Mouse (Mus musculus) liver, postnatal 0 days (tissue): ENCODE data around the gene Ppa1. TPM values are rescaled to one million over a fixed set of nuclear protein-coding genes. Genes with fewer than 3 reads are reported as not detected.

Experiments
- ATAC-seq: fragments of 200-750 bp; cut with Nextera tagmentation; 2 replicates; pipeline ENCODE4 v1.8.0; 2017; ENCODE audit warnings: mild to moderate bottlenecking, moderate library complexity
- DNase-seq: peaks from one replicate; pipeline ENCODE4 v3.0.0-alpha.2; 2016
- H3K27ac ChIP-seq: fragments of 300-500 bp; sonication (generic); 2 replicates; pipeline ENCODE4 v1.5.1; 2014; ENCODE audit warnings: antibody characterized with exemption, moderate library complexity, mild to moderate bottlenecking, low read depth
- H3K27me3 ChIP-seq: fragments of 300-500 bp; sonication (generic); 2 replicates; pipeline ENCODE4 v1.6.1; 2014; ENCODE audit warnings: low read length, control low read depth, mixed read lengths; ENCODE audit not compliant: insufficient read depth
- H3K36me3 ChIP-seq: fragments of 300-500 bp; sonication (generic); replicated peaks from 2 replicates; pipeline ENCODE4 v1.6.1; 2014; ENCODE audit warnings: mild to moderate bottlenecking, control low read depth, low read length, moderate library complexity, mixed read lengths; ENCODE audit not compliant: insufficient read depth
- H3K4me1 ChIP-seq: fragments of 300-500 bp; sonication (generic); 2 replicates; pipeline ENCODE4 v1.6.1; 2014; ENCODE audit warnings: antibody characterized with exemption, mild to moderate bottlenecking, control low read depth; ENCODE audit not compliant: insufficient read depth
- H3K4me2 ChIP-seq: fragments of 300-500 bp; sonication (generic); 2 replicates; pipeline ENCODE4 v1.6.1; 2014; ENCODE audit warnings: low read depth, mild to moderate bottlenecking, low read length, moderate library complexity, mixed read lengths
- H3K4me3 ChIP-seq: fragments of 300-500 bp; sonication (generic); 2 replicates; pipeline ENCODE4 v1.5.1; 2014; ENCODE audit warnings: low read depth, low read length
- H3K9ac ChIP-seq: fragments of 300-500 bp; sonication (generic); replicated peaks from 2 replicates; pipeline ENCODE4 v1.6.1; 2014; ENCODE audit warnings: mild to moderate bottlenecking, moderate library complexity
- H3K9me3 ChIP-seq: fragments of 300-500 bp; sonication (generic); 2 replicates; pipeline ENCODE4 v1.6.1; 2016; ENCODE audit warnings: mild to moderate bottlenecking, control low read depth, low read length, mixed read lengths
- CTCF ChIP-seq: sonication (generic); IDR thresholded peaks from 2 replicates; pipeline ENCODE4 v1.5.1; 2016; ENCODE audit warnings: antibody characterized with exemption, low read depth
- EP300 ChIP-seq: IDR thresholded peaks from 2 replicates; pipeline ENCODE4 v1.6.1; 2016; ENCODE audit warnings: antibody characterized with exemption, low read depth, mild to moderate bottlenecking
- WGBS: fragments of 180-500 bp; shearing (Covaris S2); extraction: QIAGEN DNeasy Blood & Tissue Kit; methylation state at CpG from one replicate; pipeline ENCODE4 v1.1.7; 2014; ENCODE audit not compliant: insufficient replicate concordance; 5-methylcytosine and 5-hydroxymethylcytosine counted together
- polyA plus RNA-seq: library from polyadenylated mRNA; unstranded; fragments of >200 nt; fragmentation: Nextera tagmentation; extraction: Ambion mirVana; gene quantifications from 2 replicates; pipeline ENCODE4 v1.2.1, GENCODE M21; 2015

The Ppa1 gene
- polyA plus RNA-seq, 1 experiment from 2014 or later = 161 TPM

DNA sequence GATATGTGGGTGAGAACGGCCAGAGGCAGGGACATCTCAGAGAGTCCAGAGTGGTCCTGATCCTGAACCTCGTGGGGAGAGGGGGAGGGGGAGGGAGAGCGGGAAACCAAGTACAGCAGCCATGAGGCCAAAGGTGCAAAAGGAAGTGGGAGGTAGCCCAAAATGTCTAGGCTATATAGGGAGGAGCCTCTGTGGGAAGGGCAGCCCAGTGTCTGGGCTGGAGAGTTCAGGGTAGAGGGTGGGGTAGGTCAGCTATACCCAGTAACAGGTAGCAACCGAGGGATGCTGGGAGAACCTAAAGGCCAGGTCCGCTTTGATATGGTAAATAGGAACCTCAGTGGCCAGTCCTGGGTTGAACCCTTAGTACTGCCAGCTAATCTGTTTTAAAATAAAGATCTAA, 23.6 kb upstream of the Ppa1 start:
- H3K4me3 ChIP-seq = no peak overlapping the region
- peaks cover 11% of the 10 kb centered on the region for H3K4me1 ChIP-seq
- DNase-seq (no peak), ATAC-seq (no peak)
- no peak for TF ChIP-seq CTCF
- no peak for TF ChIP-seq EP300
- peaks cover 20% of the 10 kb centered on the region for H3K27me3 ChIP-seq
- H3K9me3 ChIP-seq = no peaks in the 10 kb centered on the region
- no peak overlapping the region for H3K27ac ChIP-seq
- no peaks in the 10 kb centered on the region for H3K36me3 ChIP-seq
- no peak overlapping the region for H3K4me2 ChIP-seq
- no peak overlapping the region for H3K9ac ChIP-seq
- WGBS = 38% methylated on average over 5 of the region's 5 CpGs

GRCm38 (mm10) chr10:61625381-61626257, 22.7 kb upstream of the Ppa1 start:
- Histone ChIP-seq H3K9me3 (no peaks in the 10 kb centered on the region), H3K9ac (no peak overlapping the region), H3K4me2 (peak overlapping the region; percentile 64), H3K4me1 (peaks cover 11% of the 10 kb centered on the region), H3K27me3 (peaks cover 20% of the 10 kb centered on the region), H3K4me3 (peak overlapping the region; percentile 32), H3K36me3 (no peaks in the 10 kb centered on the region), H3K27ac (no peak overlapping the region)
- 2% methylated on average over 73 of the region's 74 CpGs for WGBS
- ATAC-seq = 0 out of 2 replicates have a peak, but pooled peaks have one; percentile 29
- no peak for TF ChIP-seq EP300
- TF ChIP-seq CTCF = no peak
- no peak for DNase-seq

GRCm38 (mm10) chr10:61626551-61626950, 21.8 kb upstream of the Ppa1 start:
- H3K36me3 ChIP-seq = no peaks in the 10 kb centered on the region
- TF ChIP-seq CTCF (no peak), EP300 (no peak)
- 80% methylated on average over 3 of the region's 3 CpGs for WGBS
- ATAC-seq (no peak), DNase-seq (no peak)
- no peak overlapping the region for H3K4me2 ChIP-seq
- H3K4me3 ChIP-seq = no peak overlapping the region
- H3K27ac ChIP-seq = no peak overlapping the region
- H3K27me3 ChIP-seq = peaks cover 20% of the 10 kb centered on the region
- H3K4me1 ChIP-seq = peaks cover 11% of the 10 kb centered on the region
- no peak overlapping the region for H3K9ac ChIP-seq
- H3K9me3 ChIP-seq = no peaks in the 10 kb centered on the region

- no peaks in the 10 kb centered on the region for H3K9me3 ChIP-seq
- DNase-seq (no peak), ATAC-seq (no peak)
- no peaks in the 10 kb centered on the region for H3K36me3 ChIP-seq
- H3K4me2 ChIP-seq = no peak overlapping the region
- H3K27ac ChIP-seq = no peak overlapping the region
- no peak overlapping the region for H3K4me3 ChIP-seq
- peaks cover 20% of the 10 kb centered on the region for H3K27me3 ChIP-seq
- WGBS = 72% methylated on average over 15 of the region's 15 CpGs
- no peak overlapping the region for H3K9ac ChIP-seq
- TF ChIP-seq CTCF (no peak), EP300 (no peak)
- peaks cover 11% of the 10 kb centered on the region for H3K4me1 ChIP-seq
These were observed 21.0 kb upstream of the Ppa1 start for GRCm38 (mm10) chr10:61627195-61627937.

DNA sequence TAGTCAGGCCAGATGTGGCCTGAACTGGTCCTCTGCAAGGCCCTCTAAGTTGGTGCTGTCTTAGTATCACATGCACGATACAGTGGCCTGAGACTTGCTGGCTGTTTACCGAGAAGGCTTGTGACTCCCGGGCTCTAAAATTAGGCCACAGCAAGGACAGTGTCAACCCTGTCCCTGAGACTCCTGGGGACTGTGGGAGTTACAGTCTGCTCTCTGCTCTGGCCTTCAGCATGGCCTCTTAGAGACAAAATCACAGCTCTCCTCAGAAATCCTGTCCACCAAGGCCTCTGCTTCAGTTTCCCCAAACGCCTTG, 20.5 kb upstream of the Ppa1 start:
- no peak overlapping the region for H3K4me2 ChIP-seq
- no peak for TF ChIP-seq CTCF
- no peak for TF ChIP-seq EP300
- ATAC-seq = no peak
- no peaks in the 10 kb centered on the region for H3K9me3 ChIP-seq
- no peak for DNase-seq
- H3K27ac ChIP-seq = no peak overlapping the region
- no peaks in the 10 kb centered on the region for H3K36me3 ChIP-seq
- H3K9ac ChIP-seq = no peak overlapping the region
- no peak overlapping the region for H3K4me3 ChIP-seq
- peaks cover 11% of the 10 kb centered on the region for H3K4me1 ChIP-seq
- H3K27me3 ChIP-seq = peaks cover 20% of the 10 kb centered on the region
- 73% methylated on average over 4 of the region's 4 CpGs for WGBS

- Histone ChIP-seq H3K9ac (no peak overlapping the region), H3K27me3 (no peaks in the 10 kb centered on the region), H3K27ac (no peak overlapping the region), H3K4me1 (no peaks in the 10 kb centered on the region), H3K4me2 (no peak overlapping the region), H3K36me3 (no peaks in the 10 kb centered on the region), H3K9me3 (no peaks in the 10 kb centered on the region), H3K4me3 (no peak overlapping the region)
- no peak for DNase-seq
- no peak for ATAC-seq
- WGBS = 43% methylated on average over 10 of the region's 10 CpGs
- TF ChIP-seq CTCF = no peak
- no peak for TF ChIP-seq EP300
These were observed 15.9 kb upstream of the Ppa1 start for GRCm38 (mm10) chr10:61632445-61632844.
